Mouse (Mus musculus) lung, embryonic 14.5 days (tissue): Measurements from ENCODE around the gene Hspb3. TPM values are rescaled to one million over a fixed set of nuclear protein-coding genes. Genes with fewer than 3 reads are reported as not detected.

ENCODE experiments used
- ATAC-seq: fragments of 200-750 bp; cut with Nextera tagmentation; 2 replicates; pipeline ENCODE4 v1.8.0; 2017; ENCODE audit warnings: mild to moderate bottlenecking, moderate TSS enrichment, moderate library complexity; ENCODE audit not compliant: insufficient read depth
- DNase-seq: peaks from one replicate; pipeline ENCODE4 v3.0.0-alpha.2; 2015
- H3K27ac ChIP-seq: fragments of 300-500 bp; sonication (generic); 2 replicates; pipeline ENCODE4 v1.5.1; 2014; ENCODE audit warnings: low read depth, mild to moderate bottlenecking, moderate library complexity
- H3K27me3 ChIP-seq: fragments of 300-500 bp; sonication (generic); 2 replicates; pipeline ENCODE4 v1.6.1; 2014; ENCODE audit warnings: low read length, control low read depth; ENCODE audit not compliant: insufficient read depth
- H3K36me3 ChIP-seq: fragments of 300-500 bp; sonication (generic); 2 replicates; pipeline ENCODE4 v1.6.1; 2014; ENCODE audit warnings: control low read depth; ENCODE audit not compliant: insufficient read depth
- H3K4me1 ChIP-seq: fragments of 300-500 bp; sonication (generic); 2 replicates; pipeline ENCODE4 v1.6.1; 2014; ENCODE audit warnings: antibody characterized with exemption, control low read depth; ENCODE audit not compliant: insufficient read depth
- H3K4me2 ChIP-seq: fragments of 300-500 bp; sonication (generic); 2 replicates; pipeline ENCODE4 v1.6.1; 2014; ENCODE audit warnings: mild to moderate bottlenecking
- H3K4me3 ChIP-seq: fragments of 300-500 bp; sonication (generic); 2 replicates; pipeline ENCODE4 v1.5.1; 2014; ENCODE audit warnings: low read depth, low read length
- H3K9ac ChIP-seq: fragments of 300-500 bp; sonication (generic); 2 replicates; pipeline ENCODE4 v1.6.1; 2014
- H3K9me3 ChIP-seq: fragments of 300-500 bp; sonication (generic); 2 replicates; pipeline ENCODE4 v1.6.1; 2016; ENCODE audit warnings: low read depth, low read length, control low read depth
- CTCF ChIP-seq: IDR thresholded peaks from 2 replicates; pipeline ENCODE4 v1.5.1; 2016; ENCODE audit warnings: antibody characterized with exemption, low read depth
- WGBS: fragments of 180-500 bp; shearing (Covaris S2); extraction: QIAGEN DNeasy Blood & Tissue Kit; methylation state at CpG from one replicate; pipeline ENCODE4 v1.1.7; 2014; 5-methylcytosine and 5-hydroxymethylcytosine counted together
- polyA plus RNA-seq: library from polyadenylated mRNA; unstranded; fragments of >200 nt; fragmentation: Nextera tagmentation; extraction: Ambion mirVana; gene quantifications from 2 replicates; pipeline ENCODE4 v1.2.1, GENCODE M21; 2014

Gene Hspb3
- polyA plus RNA-seq = 1.3 TPM in 1 of 2 replicates, not detected in the other

- Histone ChIP-seq H3K27me3 (no peaks in the 10 kb centered on the region), H3K36me3 (no peaks in the 10 kb centered on the region), H3K4me1 (no peaks in the 10 kb centered on the region), H3K9me3 (no peaks in the 10 kb centered on the region), H3K9ac (no peak within 1 kb of the TSS), H3K4me3 (no peak within 1 kb of the TSS), H3K4me2 (no peak within 1 kb of the TSS), H3K27ac (no peak within 1 kb of the TSS)
- TF ChIP-seq CTCF = no peak
- 60% methylated on average over 28 of the region's 28 CpGs for WGBS
- peak; percentile 35 for DNase-seq
- ATAC-seq = peak; percentile 54; the same call in 1 of the 2 replicates
These were observed at the start of gene Hspb3 for GRCm38 (mm10) chr13:113663151-113663779. Hspb3 (minus strand) TSS chr13:113663676.

- H3K9me3 ChIP-seq = no peaks in the 10 kb centered on the region
- H3K27ac ChIP-seq = no peak overlapping the region
- WGBS = 86% methylated on average over 3 of the region's 3 CpGs
- ATAC-seq (no peak), DNase-seq (no peak)
- no peaks in the 10 kb centered on the region for H3K36me3 ChIP-seq
- H3K4me1 ChIP-seq = no peaks in the 10 kb centered on the region
- no peaks in the 10 kb centered on the region for H3K27me3 ChIP-seq
- no peak overlapping the region for H3K4me3 ChIP-seq
- TF ChIP-seq CTCF = no peak
- H3K9ac ChIP-seq = no peak overlapping the region
- no peak overlapping the region for H3K4me2 ChIP-seq
These were observed 49.7 kb upstream of the Hspb3 start for GRCm38 (mm10) chr13:113713186-113713585.

GRCm38 (mm10) chr13:113706183-113706582, 42.7 kb upstream of the Hspb3 start:
- ATAC-seq = no peak
- DNase-seq = no peak
- Histone ChIP-seq H3K36me3 (no peaks in the 10 kb centered on the region), H3K9ac (no peak overlapping the region), H3K4me3 (no peak overlapping the region), H3K4me1 (no peaks in the 10 kb centered on the region), H3K27ac (no peak overlapping the region), H3K27me3 (no peaks in the 10 kb centered on the region), H3K9me3 (no peaks in the 10 kb centered on the region), H3K4me2 (no peak overlapping the region)
- no peak for TF ChIP-seq CTCF
- 32% methylated on average over 4 of the region's 4 CpGs for WGBS

GRCm38 (mm10) chr13:113701185-113701584, 37.7 kb upstream of the Hspb3 start:
- no peak for TF ChIP-seq CTCF
- Histone ChIP-seq H3K36me3 (no peaks in the 10 kb centered on the region), H3K4me2 (no peak overlapping the region), H3K27ac (no peak overlapping the region), H3K9me3 (no peaks in the 10 kb centered on the region), H3K27me3 (no peaks in the 10 kb centered on the region), H3K4me3 (no peak overlapping the region), H3K9ac (no peak overlapping the region), H3K4me1 (no peaks in the 10 kb centered on the region)
- DNase-seq (no peak), ATAC-seq (no peak)
- WGBS = 80% methylated on average over 3 of the region's 3 CpGs

GRCm38 (mm10) chr13:113699928-113700327, 36.5 kb upstream of the Hspb3 start:
- no peaks in the 10 kb centered on the region for H3K9me3 ChIP-seq
- no peak overlapping the region for H3K27ac ChIP-seq
- no peak overlapping the region for H3K9ac ChIP-seq
- no peak for ATAC-seq
- TF ChIP-seq CTCF = no peak
- H3K27me3 ChIP-seq = no peaks in the 10 kb centered on the region
- H3K4me3 ChIP-seq = no peak overlapping the region
- 73% methylated on average over 8 of the region's 8 CpGs for WGBS
- H3K36me3 ChIP-seq = no peaks in the 10 kb centered on the region
- H3K4me2 ChIP-seq = 0 out of 2 replicates have a peak overlapping the region, but pooled peaks have one; percentile 8
- no peaks in the 10 kb centered on the region for H3K4me1 ChIP-seq
- DNase-seq = peak; percentile 48

- WGBS = 34% methylated on average over 11 of the region's 11 CpGs
- no peak overlapping the region for H3K4me3 ChIP-seq
These were observed 36.0 kb upstream of the Hspb3 start for GRCm38 (mm10) chr13:113699415-113699873.

GRCm38 (mm10) chr13:113696838-113697321, 33.4 kb upstream of the Hspb3 start:
- Histone ChIP-seq H3K4me2 (no peak overlapping the region), H3K4me3 (no peak overlapping the region), H3K4me1 (no peaks in the 10 kb centered on the region), H3K27me3 (no peaks in the 10 kb centered on the region), H3K9ac (no peak overlapping the region), H3K27ac (no peak overlapping the region), H3K36me3 (no peaks in the 10 kb centered on the region), H3K9me3 (no peaks in the 10 kb centered on the region)
- DNase-seq = peak; percentile 81
- WGBS = 34% methylated on average over 4 of the region's 4 CpGs
- TF ChIP-seq CTCF = no peak
- peak; percentile 69 for ATAC-seq

More at GRCm38 (mm10) chr13:113699415-113699873, 36.0 kb upstream of the Hspb3 start:
- Histone ChIP-seq H3K27ac (no peak overlapping the region), H3K4me2 (peak overlapping the region; percentile 8; the same call in 1 of the 2 replicates), H3K4me1 (no peaks in the 10 kb centered on the region), H3K36me3 (no peaks in the 10 kb centered on the region), H3K9me3 (no peaks in the 10 kb centered on the region), H3K27me3 (no peaks in the 10 kb centered on the region), H3K9ac (no peak overlapping the region)
- ATAC-seq (no peak; the same call in 1 of the 2 replicates), DNase-seq (peak; percentile 14)
- TF ChIP-seq CTCF = no peak
